Mouse (Mus musculus) cerebellum, adult (tissue): ENCODE measurements at regions not wholly inside any gene's neighbourhood (a gene's known extent, or its start where the extent isn't known, plus 50 kb on each side); places are given as distances from the start of the nearest gene placed in this dataset.

Experiments
- ATAC-seq: cut with Nextera tagmentation; 2 replicates; pipeline ENCODE4 v1.9.2; 2017; ENCODE audit warnings: mild to moderate bottlenecking, moderate library complexity, mixed read lengths; ENCODE audit not compliant: insufficient number of reproducible peaks, low FRiP score, low TSS enrichment

DNA sequence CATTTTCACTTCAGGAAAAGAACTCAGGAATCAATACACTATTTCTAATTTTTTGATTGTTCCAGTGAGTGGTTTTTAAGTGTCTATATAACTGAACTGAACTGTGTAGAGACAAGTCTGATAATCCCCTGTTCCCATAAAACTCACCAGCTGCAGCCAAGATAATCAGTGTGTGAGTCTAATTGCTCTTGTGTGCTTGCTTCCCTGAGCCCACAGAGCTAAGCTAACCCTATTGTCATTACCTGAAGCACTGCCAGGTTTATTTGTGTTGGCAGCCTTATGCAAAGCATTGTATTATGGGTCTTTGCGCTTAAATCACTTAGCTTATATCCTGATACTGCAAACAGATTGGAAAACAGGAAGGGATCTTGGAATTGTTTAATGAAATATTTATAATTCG is 1663.8 kb downstream of the 4930444P10Rik start:
- no peak for ATAC-seq

DNA sequence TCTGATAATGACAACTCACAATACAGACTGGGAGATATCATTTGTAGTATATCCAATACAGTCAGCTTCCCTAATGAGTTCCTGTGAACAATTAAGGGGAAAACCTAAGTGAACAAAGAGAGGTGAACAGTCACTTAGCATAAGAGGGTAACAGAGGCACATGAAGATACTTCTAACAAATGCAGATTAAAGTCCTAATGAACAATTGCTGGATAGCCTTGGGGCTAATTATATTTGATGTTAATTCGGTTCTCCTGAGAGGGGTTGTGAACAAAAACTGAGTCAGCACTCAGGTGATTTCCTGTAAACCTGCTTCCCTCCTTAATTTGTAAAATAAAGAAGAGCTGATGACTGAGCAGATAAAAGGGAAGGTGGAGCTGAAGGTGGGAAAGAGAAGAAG is 1672.1 kb downstream of the 4930444P10Rik start:
- no peak for ATAC-seq

DNA sequence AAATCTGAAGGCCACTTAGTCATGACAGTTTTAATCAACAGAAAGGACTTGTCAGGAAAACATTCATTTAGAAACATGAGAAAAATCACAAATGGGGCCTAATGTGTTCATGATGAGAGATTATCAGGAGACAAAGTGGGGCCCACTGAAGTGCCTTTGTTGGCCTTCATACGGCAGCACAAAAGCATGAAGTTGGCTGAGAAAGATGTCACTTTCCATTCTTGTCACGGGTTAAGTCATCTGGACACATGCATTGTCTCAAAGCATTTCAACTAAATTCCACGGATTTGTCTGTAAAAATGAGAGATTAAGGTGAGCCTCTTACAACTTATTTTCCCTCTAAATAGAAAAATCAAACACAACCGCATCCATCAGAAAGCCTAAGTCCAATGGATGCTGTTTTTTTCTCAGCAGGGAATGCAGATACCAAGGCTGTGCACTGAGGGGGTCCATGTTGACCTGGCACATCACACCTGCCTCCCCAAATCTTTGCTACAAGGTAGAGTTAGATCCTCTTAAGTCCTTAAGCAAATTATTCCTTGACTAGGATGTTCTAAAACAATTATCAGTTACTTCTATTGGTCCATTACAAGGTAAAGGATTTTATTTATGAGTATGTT is 1679.2 kb downstream of the 4930444P10Rik start:
- ATAC-seq, result no peak

DNA sequence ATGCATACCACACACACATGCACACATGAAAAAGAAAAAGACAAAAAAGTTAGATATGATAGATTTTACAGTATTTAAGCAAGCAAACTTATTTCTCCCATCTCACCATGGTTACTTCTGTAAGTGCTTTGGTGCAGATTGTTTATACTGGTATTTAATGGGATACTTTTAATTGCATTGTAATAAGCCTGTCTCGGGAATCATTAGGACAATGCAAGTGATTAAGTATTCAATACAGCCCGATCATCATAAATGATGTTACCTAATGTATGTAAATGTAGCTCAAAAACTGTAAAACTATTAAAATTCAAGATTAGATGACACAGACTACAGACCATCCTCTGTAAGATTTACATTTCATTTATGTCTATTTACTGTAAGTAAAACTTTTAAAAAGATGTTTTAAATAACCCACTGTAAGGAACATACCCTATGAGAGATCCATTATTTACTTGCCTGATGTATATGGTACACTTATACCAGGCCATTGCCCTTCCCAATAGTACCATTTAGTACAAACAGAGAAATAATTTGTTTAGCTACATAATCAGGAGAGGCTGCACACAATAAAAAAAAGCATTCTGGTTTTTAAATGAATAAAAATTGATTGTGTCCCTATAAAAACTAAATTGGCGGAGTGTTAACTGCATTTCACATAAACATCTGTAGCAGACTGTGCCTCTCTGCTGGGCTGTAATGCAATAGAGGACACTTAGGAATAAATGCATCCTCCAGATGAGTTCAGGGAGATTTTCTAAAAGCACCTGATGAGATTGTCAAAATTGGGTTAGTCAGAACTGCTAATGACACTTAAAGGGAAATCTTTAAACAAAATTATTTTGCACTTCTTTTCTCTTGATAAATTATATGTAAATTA is 1722.9 kb downstream of the 4930444P10Rik start:
- no peak for ATAC-seq

- no peak for ATAC-seq
Observed at GRCm38 (mm10) chr1:14359998-14360640, 1733.0 kb downstream of the 4930444P10Rik start.
